Mouse (Mus musculus): ENCODE measurements around the gene Ablim1.
A peak's percentile ranks its signal among the peaks of the same experiment; 100 is the strongest.
"Not testable (repeated sequence)": the region's sequence is repeated elsewhere in the genome, so short reads cannot be mapped to it uniquely, and the experiment has no call there.

Gene Ablim1

DNA sequence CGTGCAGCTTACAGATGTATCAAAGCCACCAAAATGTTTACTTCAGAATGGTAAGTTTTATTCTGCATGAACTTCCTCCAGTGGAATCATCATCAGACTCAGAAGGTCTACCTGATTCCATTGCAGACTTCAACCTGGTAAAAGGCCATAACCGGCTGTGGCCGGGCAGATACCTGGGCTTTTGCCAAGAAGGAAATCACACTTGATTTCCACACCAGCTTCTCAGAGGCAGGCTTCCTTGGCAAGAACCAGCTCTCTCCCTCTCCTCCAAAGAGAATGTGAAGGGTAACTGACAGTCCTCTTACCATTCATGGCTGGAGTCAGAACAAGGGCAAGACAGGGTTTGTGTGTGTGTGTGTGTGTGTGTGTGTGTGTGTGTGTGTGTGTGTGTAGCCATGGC, 171.1 kb downstream of the Ablim1 start:
- DNase-seq, result no peak

DNA sequence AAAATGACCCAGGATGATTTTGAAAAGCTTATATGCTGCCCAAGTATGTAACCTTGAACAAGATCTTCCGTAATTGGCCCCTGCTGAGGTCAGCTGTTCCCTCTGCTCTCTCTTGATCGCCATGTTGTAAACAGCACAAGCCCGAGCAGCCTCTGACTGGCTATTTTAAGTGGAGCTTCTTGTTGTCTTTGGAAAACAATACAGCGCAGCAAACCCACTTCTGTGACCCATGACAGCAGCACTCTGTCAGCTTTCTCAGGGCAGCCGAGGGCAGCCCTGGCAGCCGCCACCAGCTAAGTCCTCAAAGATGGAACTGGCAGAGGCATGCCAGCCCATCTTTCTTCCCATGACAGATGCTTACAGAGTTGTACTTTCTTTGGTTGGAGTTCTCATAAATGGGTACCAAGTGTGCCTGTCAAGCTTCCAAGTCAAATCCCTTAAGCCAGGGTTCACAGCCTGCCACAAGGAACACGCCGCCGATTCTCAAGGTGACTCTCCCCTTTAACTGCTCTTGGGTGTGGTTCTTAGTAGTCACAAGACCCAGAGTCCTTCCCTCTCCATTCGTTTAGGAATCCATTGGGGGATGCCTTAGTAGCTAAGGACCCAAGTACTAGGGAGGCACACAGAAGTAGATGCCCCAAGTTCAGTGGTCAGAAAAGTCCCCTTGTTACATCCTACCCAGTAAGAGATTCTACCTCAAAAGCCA, 172.8 kb downstream of the Ablim1 start:
- no peak for DNase-seq

DNA sequence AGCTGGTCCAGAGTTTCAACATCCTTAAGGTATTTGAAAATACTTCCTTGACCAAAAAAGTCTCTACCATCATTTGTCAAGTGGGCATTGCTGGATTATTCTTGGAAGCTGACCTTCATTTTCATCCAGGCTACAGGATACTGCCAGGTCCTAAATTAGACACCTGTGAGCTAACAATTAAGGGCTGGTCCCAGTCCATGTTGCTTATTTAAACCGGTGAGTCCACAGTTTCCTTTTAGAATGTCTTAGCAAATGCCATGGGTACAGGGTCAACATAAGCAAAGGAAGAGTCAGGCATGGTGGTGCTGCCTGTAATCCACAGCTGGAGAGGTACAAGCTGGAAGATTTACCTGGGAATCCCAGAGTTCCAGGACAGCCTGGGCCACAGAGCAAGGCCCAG, 173.8 kb downstream of the Ablim1 start:
- DNase-seq, result no peak

DNA sequence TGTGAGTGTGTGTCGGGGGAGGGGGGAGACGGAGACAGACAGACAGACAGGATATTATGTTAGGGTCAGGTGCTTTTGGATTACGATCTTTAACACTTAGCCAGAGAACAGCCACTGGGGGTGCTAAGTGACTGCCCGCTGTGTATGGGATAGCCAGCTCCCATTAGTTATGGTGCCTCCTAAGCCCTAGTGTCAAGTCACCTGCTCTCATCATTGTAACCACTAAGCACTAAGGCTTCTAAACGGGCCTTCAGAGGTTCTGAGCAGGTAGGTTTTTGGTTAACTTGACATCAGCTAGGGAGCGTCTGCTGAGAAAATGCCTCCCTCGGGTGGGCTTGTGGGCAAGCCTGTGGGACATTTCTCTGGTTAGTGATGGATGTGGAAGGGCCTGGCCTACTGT, 174.6 kb downstream of the Ablim1 start:
- no peak for DNase-seq

DNA sequence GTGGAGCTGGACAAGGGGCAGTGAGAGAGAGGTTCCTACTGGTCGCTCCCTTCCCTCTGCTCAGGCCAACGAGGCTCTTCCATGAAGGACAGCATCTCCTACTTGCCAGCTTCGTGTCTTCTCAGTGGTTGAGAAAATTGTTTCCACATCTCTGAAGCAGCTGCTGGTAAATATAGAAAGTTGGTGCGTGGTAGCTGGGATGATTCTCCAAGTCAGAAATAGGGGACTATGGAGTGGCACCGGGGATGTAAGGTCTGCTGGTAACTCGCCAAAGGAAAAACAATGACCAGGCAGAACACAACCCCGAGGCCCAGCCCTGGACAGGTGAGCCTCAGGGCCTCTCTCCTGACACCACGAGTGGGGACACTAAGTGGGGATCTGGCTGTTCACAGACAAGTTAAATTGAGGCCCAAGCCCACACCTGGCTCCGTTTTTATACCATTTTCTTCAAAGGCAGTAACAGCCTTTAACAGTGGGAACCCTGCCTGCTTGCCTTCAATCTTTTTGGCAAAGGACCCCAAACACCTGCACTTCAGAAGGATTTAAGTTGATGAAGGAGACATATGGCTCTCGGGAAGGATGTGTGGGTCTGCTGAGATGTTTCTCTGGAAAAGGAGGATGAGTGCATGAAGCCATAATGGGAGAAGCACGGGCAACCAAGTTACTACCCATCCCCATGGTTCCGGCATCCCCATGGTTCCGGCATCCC, 175.7 kb downstream of the Ablim1 start:
- DNase-seq, result no peak

DNA sequence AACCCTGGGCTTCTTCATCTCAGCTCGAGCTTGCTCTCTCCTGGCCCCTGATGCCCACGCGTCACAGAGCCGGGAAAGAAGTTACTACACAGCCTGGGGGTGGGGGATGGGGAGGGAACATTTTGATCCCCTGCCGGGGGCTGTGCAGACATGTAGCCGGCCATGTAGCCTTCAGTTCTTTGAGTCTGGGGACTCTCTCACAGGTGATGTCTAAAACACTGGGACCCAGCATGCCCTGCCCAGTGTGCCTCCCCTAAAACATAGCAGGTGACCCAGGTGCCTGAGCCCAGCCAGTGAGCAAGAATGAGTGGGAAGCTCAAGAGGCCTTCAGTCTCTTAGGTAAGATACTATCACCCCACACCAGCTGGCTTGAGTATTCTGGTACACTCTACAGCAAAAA, 176.2 kb downstream of the Ablim1 start:
- DNase-seq, result no peak

DNA sequence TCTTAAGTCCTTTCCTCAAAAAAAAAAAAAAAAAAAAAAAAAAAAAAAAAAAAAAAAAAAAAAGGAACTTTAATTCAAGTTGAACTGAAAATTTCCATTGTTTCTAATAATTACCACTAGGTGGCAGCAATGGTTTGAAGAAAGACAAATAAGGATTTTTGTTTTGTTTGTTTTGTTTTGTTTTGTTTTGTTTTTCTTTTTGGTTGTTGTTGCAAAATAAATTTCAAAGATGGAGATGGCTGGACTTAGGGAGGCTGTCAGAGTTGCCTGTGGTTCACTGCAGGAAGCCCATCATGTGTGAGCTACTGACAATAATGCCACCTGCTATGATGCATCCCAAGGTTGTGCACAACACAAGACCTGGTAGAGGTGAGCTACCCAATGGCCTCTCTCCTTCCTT, 176.7 kb downstream of the Ablim1 start:
- DNase-seq, result no peak

DNA sequence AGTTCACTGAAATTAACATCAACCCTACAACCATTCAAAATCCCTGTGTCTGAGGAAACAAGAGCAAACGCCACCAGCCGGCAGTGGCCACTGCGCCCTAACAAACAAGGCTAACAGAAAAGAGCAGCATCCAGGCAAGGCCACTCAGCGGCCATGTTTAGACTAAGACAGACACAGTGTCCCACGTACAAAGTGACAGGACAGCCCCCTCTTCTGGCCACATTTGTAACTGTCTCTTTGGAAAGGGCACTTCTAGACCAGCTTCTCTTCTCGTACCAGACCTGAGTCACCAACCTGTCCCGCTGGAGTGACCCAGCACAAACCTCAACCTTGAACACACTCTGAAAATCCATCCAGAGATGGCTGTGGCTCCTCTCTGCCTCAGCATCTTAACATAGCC, 178.5 kb downstream of the Ablim1 start:
- peak; percentile 89 to 91 for DNase-seq

DNA sequence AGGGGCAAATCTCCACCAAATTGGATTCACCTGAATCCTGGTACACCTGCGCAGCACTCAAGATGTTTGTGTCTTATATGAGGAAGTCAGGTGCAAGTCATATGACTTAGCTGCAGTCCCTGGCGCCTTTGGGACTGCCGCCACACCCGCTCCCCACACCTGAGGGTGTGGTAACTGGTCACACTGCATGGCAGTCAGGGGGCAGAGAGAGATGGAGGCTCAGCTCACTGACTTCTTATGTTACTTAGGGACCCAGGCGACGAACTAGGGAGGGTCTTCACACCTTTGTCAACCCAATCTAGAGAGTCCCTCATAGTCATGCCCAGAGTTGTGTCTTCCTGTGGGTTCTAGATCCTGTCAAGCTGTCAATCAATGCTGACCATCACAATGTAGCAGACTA, 179.1 kb downstream of the Ablim1 start:
- not testable (repeated sequence) for DNase-seq

DNA sequence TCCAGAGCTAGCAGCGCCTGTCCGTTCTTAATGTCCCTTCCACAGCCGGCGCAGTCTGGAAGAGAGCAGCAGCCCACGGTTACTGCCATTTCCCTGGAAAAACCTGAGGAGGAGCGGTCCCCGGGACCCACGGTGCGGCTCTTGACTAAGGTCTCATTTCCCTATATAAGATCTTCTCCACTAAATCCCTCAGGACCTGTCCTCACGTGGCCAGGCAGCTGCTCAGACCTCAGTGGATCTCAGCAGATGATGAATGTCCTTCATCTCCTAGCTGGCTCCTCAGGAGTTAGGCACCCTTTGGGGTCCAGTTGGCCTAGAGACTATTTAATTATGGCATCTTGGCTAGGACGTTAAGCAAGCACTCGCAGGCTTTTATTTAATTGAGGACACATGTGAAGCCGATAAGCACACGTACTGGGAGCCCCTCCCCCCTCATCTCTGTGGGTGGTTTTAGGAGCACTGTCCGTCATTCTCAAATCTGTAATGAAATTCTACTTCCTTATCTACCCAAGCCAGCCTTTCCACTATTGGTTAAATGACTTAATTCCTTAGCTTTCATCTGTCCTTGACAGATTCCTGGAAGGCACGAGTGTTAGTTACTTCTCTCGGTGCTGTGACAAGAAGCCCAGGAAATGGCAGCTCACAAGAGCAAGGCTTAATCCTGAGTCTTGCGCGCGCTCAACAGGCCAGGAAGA, 179.9 kb downstream of the Ablim1 start:
- no peak for DNase-seq

DNA sequence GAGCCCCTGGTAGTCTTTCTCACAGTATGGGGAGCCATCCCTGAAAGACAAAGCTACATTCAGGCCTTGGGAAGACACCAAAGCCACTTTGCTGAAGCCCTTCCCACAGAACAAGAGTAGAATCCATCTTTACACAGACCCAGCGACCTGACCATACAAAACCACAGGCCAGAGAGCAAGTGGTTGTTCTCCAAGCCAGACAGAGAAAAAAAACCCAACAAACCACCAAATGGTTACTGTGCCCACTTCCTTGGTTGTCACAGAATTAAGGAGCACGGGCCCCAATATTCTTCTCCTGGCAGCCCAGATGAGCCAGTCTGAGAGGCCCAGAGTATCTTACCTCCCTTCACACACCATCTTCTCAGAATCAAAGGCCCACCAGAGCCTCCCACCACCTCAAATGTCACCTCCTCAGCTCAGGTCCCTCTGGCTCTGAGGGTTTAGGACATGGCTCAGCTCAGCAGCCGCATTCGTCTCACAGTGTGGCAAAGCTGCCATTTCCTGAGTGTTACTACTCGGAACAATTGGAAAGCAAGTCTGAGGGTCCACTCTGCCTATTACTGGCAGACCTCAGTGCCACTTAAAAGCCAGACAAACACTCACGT, 181.7 kb downstream of the Ablim1 start:
- no peak for DNase-seq

DNA sequence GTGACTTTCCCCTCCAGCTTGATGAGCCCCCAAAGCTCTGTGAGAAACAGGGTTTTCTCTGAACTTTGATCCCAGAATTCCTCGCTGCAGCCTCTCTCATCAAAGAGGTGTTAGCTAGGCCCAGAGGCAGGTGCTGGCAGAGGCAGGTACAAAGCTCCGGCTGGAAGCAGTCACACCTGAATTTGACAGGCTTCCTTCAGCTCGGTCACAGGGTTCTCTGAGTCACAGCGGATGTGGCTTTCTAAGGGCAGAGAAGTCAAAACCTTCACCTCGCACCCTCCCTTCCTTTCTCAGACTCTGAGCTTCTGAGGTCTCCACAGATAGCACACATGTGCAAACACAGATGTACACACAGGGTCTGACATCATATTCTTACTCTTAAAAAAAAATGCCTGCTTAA, 182.4 kb downstream of the Ablim1 start:
- DNase-seq, result peak; percentile 83 to 86

DNA sequence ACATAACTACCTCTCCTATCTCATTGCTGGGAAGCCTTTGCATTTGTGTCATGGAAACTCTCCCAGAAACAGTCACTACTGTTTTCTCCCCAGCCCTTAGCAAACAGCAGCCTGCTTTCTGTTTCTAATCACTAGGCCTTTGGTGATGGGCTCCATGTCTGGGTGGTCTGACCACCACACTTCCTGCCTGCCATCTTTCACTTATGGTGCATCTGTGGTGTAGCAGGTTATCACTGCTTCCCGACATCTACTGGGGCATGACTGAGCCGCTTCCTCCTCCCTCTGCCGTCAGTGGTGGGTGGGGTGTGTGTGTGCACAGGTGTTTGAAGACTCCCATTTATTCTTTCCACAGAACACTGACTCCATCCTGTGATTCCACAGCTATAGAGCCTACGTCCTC, 183.4 kb downstream of the Ablim1 start:
- DNase-seq, result peak; percentile 68 to 72

DNA sequence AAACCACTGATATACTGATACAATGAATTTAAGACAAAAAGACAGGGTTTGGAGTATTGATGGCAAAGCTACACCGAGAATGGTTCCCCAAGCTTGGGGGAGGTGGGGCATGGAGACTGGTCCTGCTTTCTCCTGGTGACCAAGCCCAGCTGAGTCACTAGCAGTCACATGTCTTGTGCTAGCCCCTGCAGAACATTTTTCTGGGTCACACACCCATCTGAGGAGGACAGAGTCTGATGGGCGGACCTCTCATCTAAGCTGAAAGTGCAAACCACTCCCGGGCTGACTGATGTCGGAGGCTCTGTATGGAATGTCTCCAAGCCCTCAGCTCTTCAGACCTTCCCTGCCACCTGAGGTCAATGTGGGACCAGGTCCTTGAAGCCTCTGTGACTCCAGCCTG, 184.1 kb downstream of the Ablim1 start:
- DNase-seq, result no peak

DNA sequence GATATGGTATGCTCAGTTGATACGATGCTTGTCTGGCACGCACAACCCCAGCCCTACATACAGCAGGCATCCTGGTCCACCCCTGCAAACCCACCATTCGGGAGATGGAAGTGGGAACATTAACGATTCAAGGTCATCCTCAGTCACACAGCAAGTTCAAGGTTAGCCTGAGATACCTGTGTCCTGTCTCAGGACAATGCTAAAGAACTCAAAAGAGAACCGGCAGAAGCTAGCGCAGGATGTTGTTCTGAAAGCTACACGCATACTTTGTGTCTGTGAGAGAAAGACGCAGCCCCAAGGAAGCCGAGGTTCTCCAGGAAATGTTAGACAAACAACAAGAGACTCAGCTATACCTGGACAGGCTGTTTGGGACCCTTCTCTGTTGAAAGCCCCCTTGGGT, 185.0 kb downstream of the Ablim1 start:
- DNase-seq, result no peak

DNA sequence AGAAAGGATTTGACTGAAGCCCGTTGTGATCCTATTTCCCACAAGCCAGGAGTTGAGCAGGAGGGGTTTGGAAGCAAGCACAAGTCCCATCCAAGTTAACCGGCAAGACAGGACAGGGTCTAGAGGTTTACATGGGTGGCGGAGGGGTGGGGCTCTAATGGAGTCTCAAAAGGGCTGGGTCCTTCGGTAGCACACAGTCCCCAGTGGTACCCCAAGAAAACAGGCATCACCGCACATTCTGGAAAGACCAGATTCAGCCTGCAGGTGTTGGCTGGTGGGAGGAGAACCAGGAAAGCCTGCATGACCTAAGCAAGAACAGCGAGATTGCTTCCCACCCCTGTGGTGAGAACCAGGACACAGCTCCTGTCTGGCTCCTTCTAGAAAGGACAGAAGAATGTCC, 186.7 kb downstream of the Ablim1 start:
- no peak for DNase-seq

DNA sequence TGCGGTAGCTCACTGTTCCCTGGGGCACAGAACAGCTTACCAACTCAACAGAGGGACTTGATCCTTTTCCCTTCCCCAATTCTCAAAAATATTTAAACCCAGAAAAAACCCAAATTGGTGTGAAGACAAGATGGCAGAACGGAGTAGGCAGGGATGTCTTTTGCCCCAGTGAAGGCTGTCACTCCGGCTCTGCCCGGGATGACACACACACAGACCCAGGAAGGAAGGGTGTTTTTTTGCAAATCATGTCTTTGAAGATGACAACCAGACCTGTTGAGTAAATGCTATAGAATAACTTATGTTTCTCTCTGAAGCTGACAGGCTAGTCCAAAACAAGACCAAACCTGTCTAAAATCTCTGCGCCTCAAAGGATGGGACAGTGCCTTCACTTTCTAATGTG, 187.2 kb downstream of the Ablim1 start:
- no peak for DNase-seq

DNA sequence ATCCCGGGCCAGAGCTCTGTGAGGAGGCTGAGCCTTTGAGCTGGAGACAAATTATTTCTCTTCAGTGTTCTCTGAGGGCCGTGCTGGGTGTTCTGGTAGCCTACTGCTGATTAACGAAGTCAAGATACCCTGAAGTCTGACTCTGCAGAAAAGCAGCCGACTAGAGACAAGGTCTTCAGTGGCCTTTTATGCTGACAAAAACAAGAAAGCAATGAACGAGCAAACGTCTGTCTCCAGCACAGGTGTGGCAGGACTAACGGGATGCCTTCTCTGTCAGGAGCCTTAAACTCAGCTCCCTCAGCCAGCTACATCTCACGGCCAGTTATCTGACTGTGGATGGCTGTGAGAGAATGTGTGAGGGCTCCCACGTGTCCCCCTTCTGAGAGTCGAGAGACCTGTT, 187.8 kb downstream of the Ablim1 start:
- DNase-seq, result no peak

DNA sequence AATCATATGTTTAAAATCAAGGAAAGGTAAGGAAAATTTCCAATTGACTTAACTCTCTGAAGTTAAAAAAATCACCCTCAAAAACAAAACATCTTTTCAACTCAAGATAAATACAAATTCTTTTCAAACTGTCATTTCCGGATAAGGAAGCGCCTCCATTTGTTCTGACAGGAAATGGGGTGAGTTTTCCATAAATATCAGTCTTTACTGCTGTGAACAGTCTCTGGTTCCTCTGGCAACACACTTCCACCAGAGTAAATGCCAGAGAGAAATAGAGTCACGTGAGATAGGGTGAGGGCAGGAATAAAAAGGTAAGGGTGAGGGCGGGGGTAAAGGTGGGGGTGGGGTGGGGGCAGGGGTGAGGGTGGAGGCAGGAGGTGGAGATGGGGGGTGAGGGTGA, 189.8 kb downstream of the Ablim1 start:
- no peak for DNase-seq

DNA sequence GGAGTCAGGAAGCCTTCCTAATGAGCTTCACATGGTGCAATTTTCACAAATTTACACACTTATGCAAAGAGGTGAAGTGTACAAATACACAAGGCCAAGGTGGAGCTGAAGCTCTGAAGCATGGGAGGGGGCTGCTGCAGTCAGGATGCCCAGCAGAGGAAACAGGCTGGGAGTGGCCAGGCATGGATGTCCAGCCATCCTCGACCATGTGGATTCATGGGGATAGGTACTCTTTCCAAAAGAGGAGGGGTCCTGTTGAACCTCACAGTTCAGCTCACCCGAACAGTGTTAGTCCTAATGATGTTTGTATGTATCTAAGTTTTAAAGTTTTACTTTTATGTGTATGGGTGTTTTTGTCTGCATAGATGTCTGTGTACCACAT, 190.6 kb downstream of the Ablim1 start:
- DNase-seq, result no peak

DNA sequence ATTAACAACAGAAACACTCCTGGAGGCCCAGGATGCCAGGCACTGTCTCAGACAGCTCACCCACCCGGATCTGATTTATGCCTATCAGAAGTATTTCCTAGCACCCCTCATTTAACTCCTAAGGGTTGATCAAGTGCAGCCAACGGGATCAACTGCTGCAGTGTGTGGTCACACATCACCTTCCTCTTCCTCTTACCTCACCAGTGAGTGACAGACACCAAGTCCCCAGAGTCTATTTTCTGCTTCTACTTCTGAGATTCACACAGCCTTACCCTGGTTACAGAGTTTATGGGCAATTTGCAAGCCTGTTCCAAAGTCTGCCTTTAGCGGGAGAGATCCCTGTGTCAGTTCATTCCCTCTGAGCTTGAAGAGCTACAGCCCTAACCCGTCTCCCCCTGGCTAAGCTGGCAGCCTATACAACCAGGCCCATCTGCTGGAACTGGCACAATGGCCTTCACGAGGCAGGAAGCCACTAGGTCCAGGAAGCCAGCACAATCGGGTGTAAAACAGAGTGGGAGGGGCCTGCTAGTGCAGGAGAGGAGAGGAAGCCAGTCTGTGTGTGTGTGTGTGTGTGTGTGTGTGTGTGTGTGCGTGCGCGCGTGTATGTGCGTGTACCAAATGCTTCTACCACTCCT, 191.1 kb downstream of the Ablim1 start:
- DNase-seq, result peak; percentile 83

DNA sequence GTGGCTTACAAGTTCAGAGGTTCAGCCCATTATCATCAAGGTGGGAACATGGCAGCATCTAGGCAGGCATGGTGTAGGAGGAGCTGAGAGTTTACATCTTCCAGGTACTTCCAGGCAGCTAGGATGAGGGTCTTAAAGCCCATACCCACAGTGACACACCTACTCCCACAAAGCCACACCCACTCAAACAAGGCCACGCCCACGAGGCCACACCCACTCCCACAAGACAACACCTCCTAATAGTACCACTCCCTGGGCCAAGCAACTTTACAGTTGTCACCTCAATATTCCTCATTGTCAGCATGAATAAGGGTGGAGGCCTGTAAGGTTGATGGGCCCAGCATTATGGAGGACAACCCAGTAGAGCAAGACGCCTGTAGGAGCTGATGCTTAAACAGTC, 192.5 kb downstream of the Ablim1 start:
- peak; percentile 47 for DNase-seq

DNA sequence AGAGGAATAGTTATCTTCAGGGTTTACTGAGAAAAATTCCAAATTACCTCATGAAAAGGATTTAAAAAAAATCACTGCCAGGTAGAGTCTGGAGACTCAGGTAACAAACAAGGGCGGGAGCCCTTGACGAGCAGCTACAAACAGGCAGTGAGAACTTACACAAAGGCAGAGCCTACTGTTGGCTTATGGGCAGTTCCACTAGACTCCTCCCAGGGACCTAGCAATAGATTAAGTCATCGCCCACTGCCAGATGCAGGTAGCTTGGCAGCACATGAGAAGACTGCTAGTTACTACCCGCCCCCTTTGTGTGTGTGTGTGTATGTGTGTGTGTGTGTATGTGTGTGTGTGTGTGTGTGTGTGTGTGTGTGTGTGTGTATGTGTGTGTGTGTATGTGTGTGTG, 193.7 kb downstream of the Ablim1 start:
- peak; percentile 59 to 63 for DNase-seq

Data from B cell, adult 2 months (primary cell).